Mouse (Mus musculus): ENCODE measurements around the gene Pgls. TPM values are rescaled to one million over a fixed set of nuclear protein-coding genes. Genes with fewer than 3 reads are reported as not detected.

Pgls gene
- 230 and 239 TPM in 2 replicates for polyA plus RNA-seq (2014; fragmentation: Nextera tagmentation; extraction: Ambion mirVana)

DNA sequence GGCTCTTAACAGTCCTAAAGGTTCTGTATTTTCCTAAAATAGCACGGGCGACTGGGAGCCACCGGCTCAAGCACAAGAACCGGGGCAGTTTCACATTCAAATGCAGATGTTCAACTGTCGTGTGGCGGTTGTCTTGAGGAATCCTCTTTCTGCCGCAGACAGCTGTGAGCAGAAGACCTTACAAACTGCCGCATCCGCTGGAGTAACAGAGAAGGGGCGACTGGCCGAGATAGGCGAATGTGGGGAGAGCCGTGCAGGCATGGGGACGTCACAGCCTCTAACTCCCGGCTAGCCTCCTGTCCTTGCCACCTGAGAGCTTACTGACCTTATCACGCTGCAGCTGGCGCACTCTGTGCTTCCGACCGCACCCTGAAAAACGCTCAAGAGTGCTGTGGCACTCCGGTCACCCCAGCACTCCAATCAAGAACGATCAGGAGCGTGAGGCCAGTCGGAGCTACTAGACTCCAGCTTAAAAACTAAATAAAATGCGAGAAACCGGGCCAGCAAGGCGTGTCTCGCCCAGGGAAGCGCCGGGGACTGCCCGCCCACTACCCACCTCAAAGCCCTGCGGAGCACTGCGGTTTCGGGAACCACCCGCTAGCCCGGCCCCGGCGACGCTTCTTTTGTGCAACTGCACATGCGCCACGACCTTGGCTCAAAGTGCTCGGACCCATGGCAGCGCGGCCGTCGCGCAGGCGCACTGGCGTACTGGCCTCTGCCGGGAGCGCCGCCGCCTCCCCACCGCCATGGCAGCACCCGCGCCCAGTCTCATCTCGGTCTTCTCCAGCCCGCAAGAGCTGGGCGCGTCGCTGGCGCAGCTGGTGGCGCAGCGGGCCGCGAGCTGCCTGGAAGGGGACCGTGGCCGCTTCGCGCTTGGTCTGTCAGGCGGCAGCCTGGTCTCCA is at the start of gene Pgls:
Gene Pgls, plus strand, starts transcription at position 706 of the 903 bp plus-strand sequence.
- WGBS: under 1% methylated on average over 68 of the region's 71 CpGs

DNA sequence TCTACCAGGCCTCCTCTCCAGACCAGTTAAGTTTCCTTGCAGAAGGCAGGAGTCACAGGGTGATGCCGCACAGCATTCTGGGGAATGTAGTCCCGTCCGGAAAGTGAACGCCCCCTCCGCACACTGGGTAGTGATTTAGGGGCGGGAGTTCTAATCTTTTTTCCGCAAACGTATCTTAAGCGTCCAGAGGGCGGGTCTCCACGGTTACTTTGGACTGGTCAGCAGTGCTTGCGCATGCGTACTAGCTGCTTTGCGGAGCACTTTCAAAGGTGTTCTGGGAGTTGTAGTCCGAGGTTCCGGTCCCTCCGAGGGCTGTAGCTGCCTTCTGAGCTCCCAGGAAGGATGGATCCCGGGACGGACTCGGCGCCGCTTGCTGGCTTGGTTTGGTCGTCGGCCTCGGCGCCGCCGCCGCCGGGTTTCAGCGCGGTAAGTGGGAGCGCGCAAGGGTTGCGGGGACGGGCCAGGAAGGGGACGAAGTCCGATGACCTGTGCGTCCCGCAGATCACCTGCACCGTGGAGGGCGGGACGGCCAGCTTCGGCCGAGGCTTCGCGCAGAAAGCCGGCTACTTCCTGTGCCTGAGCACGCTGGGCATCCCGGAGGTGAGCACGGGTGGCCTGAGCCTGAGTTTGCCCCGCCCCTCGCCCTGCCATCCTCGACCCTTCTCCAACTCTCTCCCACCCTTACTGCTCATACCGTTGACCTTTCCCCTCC is 49.2 kb upstream of the Pgls start, which contains the start of gene Mvb12a:
Gene Mvb12a, plus strand, starts transcription at position 291 of the 712 bp plus-strand sequence.
- H3K27ac ChIP-seq (replicated peaks; ENCODE audit: low read depth, low read length): 0 out of 2 replicates have a peak within 1 kb of the TSS, but pooled peaks have one; percentile 1
- H3K27me3 ChIP-seq (ENCODE audit: control insufficient read depth, insufficient read depth, low read length): no peaks in the 10 kb centered on the region
- H3K4me2 ChIP-seq (ENCODE audit: low read depth, severe bottlenecking): peak within 1 kb of the TSS; percentile 88
- H3K36me3 ChIP-seq (ENCODE audit: control insufficient read depth, insufficient read depth, low read length): peaks cover 5% of the 10 kb centered on the region
- H3K4me3 ChIP-seq (ENCODE audit: low read depth, low read length): peak within 1 kb of the TSS; percentile 68
- H3K9me3 ChIP-seq (ENCODE audit: control insufficient read depth, low read length): no peaks in the 10 kb centered on the region
- under 1% methylated on average over 53 of the region's 55 CpGs for WGBS
- peak; percentile 96 for DNase-seq (ENCODE audit: low spot score)
- ATAC-seq (ENCODE audit: insufficient number of reproducible peaks, low FRiP score, low TSS enrichment, low read depth): peak; percentile 91
- H3K9ac ChIP-seq (ENCODE audit: low read length): peak within 1 kb of the TSS; percentile 66
- H3K4me1 ChIP-seq (ENCODE audit: control insufficient read depth, insufficient read depth, low read length): peaks cover 7% of the 10 kb centered on the region; the same call in 1 of the 2 replicates

More for the DNA sequence above, at the start of gene Pgls:
- H3K9me3 ChIP-seq (ENCODE audit: control insufficient read depth, low read length): no peaks in the 10 kb centered on the region
- H3K9ac ChIP-seq (ENCODE audit: low read length): peak within 1 kb of the TSS; percentile 96
- peak; percentile 81 for ATAC-seq (ENCODE audit: insufficient number of reproducible peaks, low FRiP score, low TSS enrichment, low read depth)
- H3K27me3 ChIP-seq (ENCODE audit: control insufficient read depth, insufficient read depth, low read length): no peaks in the 10 kb centered on the region
- peak within 1 kb of the TSS; percentile 92 for H3K4me2 ChIP-seq (ENCODE audit: low read depth, severe bottlenecking)
- H3K4me1 ChIP-seq (ENCODE audit: control insufficient read depth, insufficient read depth, low read length): peaks cover 5% of the 10 kb centered on the region
- peak within 1 kb of the TSS; percentile 92 for H3K4me3 ChIP-seq (ENCODE audit: low read depth, low read length)
- peak; percentile 94 for DNase-seq (ENCODE audit: low spot score)
- H3K27ac ChIP-seq (replicated peaks; ENCODE audit: low read depth, low read length): peak within 1 kb of the TSS; percentile 91
- no peaks in the 10 kb centered on the region for H3K36me3 ChIP-seq (ENCODE audit: control insufficient read depth, insufficient read depth, low read length)

DNA sequence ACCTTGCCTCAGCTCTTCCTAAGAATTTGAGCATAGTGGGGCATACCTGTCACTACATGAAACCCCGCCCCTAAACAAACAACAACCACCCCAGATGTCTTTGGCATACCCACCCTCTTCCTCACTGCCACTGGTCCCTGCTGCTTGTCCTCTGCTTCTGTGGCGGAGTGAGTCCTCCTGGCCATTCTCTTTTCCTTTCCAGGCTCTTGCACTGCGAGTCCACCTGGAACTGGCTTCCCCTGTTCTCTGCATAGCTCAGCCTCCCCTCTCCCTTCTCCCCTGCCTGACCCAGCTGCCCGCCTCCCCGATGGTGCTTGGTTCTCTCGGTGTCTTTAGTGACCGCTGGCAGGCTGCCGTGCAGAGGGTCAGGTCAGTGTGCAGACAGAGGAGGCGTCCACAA is 48.2 kb upstream of the Pgls start:
- H3K36me3 ChIP-seq (ENCODE audit: control insufficient read depth, insufficient read depth, low read length): peaks cover 5% of the 10 kb centered on the region
- ATAC-seq (ENCODE audit: insufficient number of reproducible peaks, low FRiP score, low TSS enrichment, low read depth) (no peak), DNase-seq (ENCODE audit: low spot score) (no peak)
- peak overlapping the region; percentile 88 for H3K4me2 ChIP-seq (ENCODE audit: low read depth, severe bottlenecking)
- no peaks in the 10 kb centered on the region for H3K9me3 ChIP-seq (ENCODE audit: control insufficient read depth, low read length)
- H3K27ac ChIP-seq (replicated peaks; ENCODE audit: low read depth, low read length): no peak overlapping the region
- peaks cover 6% of the 10 kb centered on the region; the same call in 1 of the 2 replicates for H3K4me1 ChIP-seq (ENCODE audit: control insufficient read depth, insufficient read depth, low read length)
- no peaks in the 10 kb centered on the region for H3K27me3 ChIP-seq (ENCODE audit: control insufficient read depth, insufficient read depth, low read length)
- peak overlapping the region; percentile 68; the same call in 1 of the 2 replicates for H3K4me3 ChIP-seq (ENCODE audit: low read depth, low read length)
- 93% methylated on average over 9 of the region's 9 CpGs for WGBS
- no peak overlapping the region for H3K9ac ChIP-seq (ENCODE audit: low read length)

DNA sequence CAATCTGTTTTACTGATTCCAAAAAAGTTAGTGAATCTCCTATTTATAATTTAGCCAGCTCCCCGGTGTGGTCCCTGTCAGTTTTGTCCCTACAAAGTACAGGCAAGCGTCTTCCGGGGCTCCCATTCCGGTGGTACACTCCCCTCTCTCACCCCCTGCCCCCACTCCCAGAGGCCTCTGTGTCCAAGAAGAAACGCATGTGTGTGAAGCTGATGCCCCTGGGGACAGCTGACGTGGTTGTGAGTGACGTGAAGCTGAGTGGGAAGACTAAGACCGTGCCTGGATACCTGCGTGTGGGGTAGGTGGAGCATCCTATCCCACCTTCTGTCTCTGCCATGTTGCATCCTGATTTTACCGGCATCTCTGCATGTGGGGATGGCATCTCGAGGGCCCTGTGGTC is 46.9 kb upstream of the Pgls start:
- H3K9me3 ChIP-seq (ENCODE audit: control insufficient read depth, low read length): no peaks in the 10 kb centered on the region
- H3K4me2 ChIP-seq (ENCODE audit: low read depth, severe bottlenecking): no peak overlapping the region
- 92% methylated on average over 11 of the region's 11 CpGs for WGBS
- H3K9ac ChIP-seq (ENCODE audit: low read length): no peak overlapping the region
- H3K36me3 ChIP-seq (ENCODE audit: control insufficient read depth, insufficient read depth, low read length): peaks cover 5% of the 10 kb centered on the region
- ATAC-seq (ENCODE audit: insufficient number of reproducible peaks, low FRiP score, low TSS enrichment, low read depth) (no peak), DNase-seq (ENCODE audit: low spot score) (no peak)
- no peak overlapping the region for H3K4me3 ChIP-seq (ENCODE audit: low read depth, low read length)
- peaks cover 6% of the 10 kb centered on the region; the same call in 1 of the 2 replicates for H3K4me1 ChIP-seq (ENCODE audit: control insufficient read depth, insufficient read depth, low read length)
- H3K27me3 ChIP-seq (ENCODE audit: control insufficient read depth, insufficient read depth, low read length): no peaks in the 10 kb centered on the region
- H3K27ac ChIP-seq (replicated peaks; ENCODE audit: low read depth, low read length): no peak overlapping the region

DNA sequence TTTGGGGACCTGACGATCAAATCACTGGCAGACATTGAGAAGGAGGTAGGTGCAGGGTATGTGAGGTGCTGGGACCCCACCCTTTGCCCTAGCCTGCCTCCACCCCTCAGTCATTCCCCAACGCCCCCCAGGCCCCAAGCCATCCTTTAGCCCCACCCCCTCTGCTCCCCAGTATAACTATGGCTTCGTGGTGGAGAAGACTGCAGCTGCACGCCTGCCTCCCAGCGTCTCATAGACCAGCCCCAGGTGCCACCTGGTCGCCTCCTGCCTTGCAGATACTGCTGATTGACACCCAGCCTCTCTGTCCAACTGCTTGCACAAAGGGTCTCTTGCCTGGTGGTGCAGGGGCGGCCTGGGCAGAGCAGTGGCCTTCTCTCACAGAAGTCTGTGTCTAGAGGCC is 44.4 kb upstream of the Pgls start:
- Histone ChIP-seq H3K4me1 (ENCODE audit: control insufficient read depth, insufficient read depth, low read length) (peaks cover 6% of the 10 kb centered on the region; the same call in 1 of the 2 replicates), H3K27me3 (ENCODE audit: control insufficient read depth, insufficient read depth, low read length) (no peaks in the 10 kb centered on the region), H3K4me2 (ENCODE audit: low read depth, severe bottlenecking) (no peak overlapping the region), H3K4me3 (ENCODE audit: low read depth, low read length) (no peak overlapping the region), H3K9me3 (ENCODE audit: control insufficient read depth, low read length) (no peaks in the 10 kb centered on the region), H3K36me3 (ENCODE audit: control insufficient read depth, insufficient read depth, low read length) (peaks cover 5% of the 10 kb centered on the region), H3K9ac (ENCODE audit: low read length) (no peak overlapping the region), H3K27ac (replicated peaks; ENCODE audit: low read depth, low read length) (no peak overlapping the region)
- 90% methylated on average over 7 of the region's 7 CpGs for WGBS
- ATAC-seq (ENCODE audit: insufficient number of reproducible peaks, low FRiP score, low TSS enrichment, low read depth) (no peak), DNase-seq (ENCODE audit: low spot score) (no peak)

DNA sequence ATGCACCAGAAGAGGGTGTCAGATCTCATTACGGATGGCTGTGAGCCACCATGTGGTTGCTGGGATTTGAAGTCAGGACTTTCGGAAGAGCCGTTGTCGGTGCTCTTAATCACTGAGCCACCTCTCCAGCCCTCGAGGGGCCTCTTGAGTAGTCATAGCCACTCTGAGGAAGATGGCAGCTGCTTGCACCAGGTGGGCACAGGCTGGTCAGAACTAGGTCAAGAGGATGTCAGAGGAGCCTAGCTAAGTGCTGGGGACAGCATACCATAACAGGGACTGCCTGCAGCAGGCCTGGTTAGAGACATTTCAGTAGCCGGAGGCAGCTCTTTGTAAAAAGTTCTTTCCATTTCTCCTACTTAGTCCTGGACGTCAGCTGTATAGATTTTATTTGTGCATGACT is 41.2 kb upstream of the Pgls start:
- ATAC-seq (ENCODE audit: insufficient number of reproducible peaks, low FRiP score, low TSS enrichment, low read depth) (no peak), DNase-seq (ENCODE audit: low spot score) (no peak)
- Histone ChIP-seq H3K27me3 (ENCODE audit: control insufficient read depth, insufficient read depth, low read length) (no peaks in the 10 kb centered on the region), H3K9ac (ENCODE audit: low read length) (no peak overlapping the region), H3K4me1 (ENCODE audit: control insufficient read depth, insufficient read depth, low read length) (no peaks in the 10 kb centered on the region), H3K27ac (replicated peaks; ENCODE audit: low read depth, low read length) (no peak overlapping the region), H3K4me3 (ENCODE audit: low read depth, low read length) (no peak overlapping the region), H3K9me3 (ENCODE audit: control insufficient read depth, low read length) (no peaks in the 10 kb centered on the region), H3K4me2 (ENCODE audit: low read depth, severe bottlenecking) (no peak overlapping the region), H3K36me3 (ENCODE audit: control insufficient read depth, insufficient read depth, low read length) (peaks cover 3% of the 10 kb centered on the region)
- 73% methylated on average over 7 of the region's 7 CpGs for WGBS

DNA sequence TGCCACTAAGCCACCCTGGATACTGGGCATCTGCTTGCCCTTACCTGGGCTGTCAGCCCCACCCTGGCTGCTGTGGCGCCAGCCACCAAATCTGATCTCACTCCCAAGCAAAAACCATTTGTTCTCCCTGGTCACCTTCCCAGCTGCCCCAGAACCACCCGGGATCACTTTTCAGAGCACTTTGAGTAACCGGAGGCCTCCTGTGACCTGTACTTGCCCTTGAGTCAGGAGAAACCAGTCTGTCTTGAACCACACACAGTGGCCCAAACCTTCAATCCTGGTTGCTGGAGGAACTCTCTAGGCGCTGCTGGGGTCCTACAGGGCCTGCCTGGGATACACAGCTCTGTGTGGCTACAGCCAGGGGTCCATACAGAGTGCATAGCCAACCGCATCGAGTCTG is 39.2 kb upstream of the Pgls start:
- Histone ChIP-seq H3K9ac (ENCODE audit: low read length) (no peak overlapping the region), H3K27ac (replicated peaks; ENCODE audit: low read depth, low read length) (no peak overlapping the region), H3K4me3 (ENCODE audit: low read depth, low read length) (no peak overlapping the region), H3K27me3 (ENCODE audit: control insufficient read depth, insufficient read depth, low read length) (peaks cover 16% of the 10 kb centered on the region), H3K4me2 (ENCODE audit: low read depth, severe bottlenecking) (no peak overlapping the region), H3K4me1 (ENCODE audit: control insufficient read depth, insufficient read depth, low read length) (no peaks in the 10 kb centered on the region), H3K9me3 (ENCODE audit: control insufficient read depth, low read length) (no peaks in the 10 kb centered on the region), H3K36me3 (ENCODE audit: control insufficient read depth, insufficient read depth, low read length) (no peaks in the 10 kb centered on the region)
- 42% methylated on average over 6 of the region's 6 CpGs for WGBS
- ATAC-seq (ENCODE audit: insufficient number of reproducible peaks, low FRiP score, low TSS enrichment, low read depth) (no peak), DNase-seq (ENCODE audit: low spot score) (no peak)

DNA sequence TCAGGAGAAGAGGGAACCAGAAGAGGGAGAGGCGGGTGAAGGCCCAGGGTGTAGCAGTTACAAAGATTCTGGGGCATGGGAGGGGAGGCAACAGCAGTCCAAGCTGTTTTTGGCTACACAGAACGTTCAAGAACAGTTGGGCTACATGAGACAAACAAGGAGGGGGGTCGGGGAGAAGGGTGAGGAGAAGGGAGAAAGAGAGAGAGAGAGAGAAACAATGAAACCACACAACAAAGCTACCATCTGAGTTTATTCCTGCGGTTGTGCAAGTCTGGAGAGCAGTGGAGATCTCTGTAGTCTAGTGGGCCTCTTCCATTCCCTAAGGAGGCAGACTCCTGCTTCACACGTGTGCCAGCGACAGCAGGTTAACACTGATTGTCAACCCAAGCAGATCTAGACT is 38.0 kb upstream of the Pgls start:
- no peaks in the 10 kb centered on the region for H3K9me3 ChIP-seq (ENCODE audit: control insufficient read depth, low read length)
- H3K4me3 ChIP-seq (ENCODE audit: low read depth, low read length): no peak overlapping the region

More for the DNA sequence above, 38.0 kb upstream of the Pgls start:
- DNase-seq (ENCODE audit: low spot score) (no peak), ATAC-seq (ENCODE audit: insufficient number of reproducible peaks, low FRiP score, low TSS enrichment, low read depth) (no peak)
- Histone ChIP-seq H3K9ac (ENCODE audit: low read length) (no peak overlapping the region), H3K4me2 (ENCODE audit: low read depth, severe bottlenecking) (no peak overlapping the region), H3K4me1 (ENCODE audit: control insufficient read depth, insufficient read depth, low read length) (0 out of 2 replicates have a peak, but pooled peaks cover 6% of the 10 kb centered on the region), H3K27me3 (ENCODE audit: control insufficient read depth, insufficient read depth, low read length) (peaks cover 28% of the 10 kb centered on the region), H3K27ac (replicated peaks; ENCODE audit: low read depth, low read length) (no peak overlapping the region), H3K36me3 (ENCODE audit: control insufficient read depth, insufficient read depth, low read length) (no peaks in the 10 kb centered on the region)
- WGBS: 75% methylated on average over 6 of the region's 6 CpGs

Data from limb, embryonic 11.5 days (tissue).